Mouse (Mus musculus) kidney, postnatal 0 days (tissue): Measurements from ENCODE around the gene Deaf1. TPM values are rescaled to one million over a fixed set of nuclear protein-coding genes. Genes with fewer than 3 reads are reported as not detected.

Experiments
- ATAC-seq: fragments of 200-750 bp; cut with Nextera tagmentation; replicated peaks from 2 replicates; pipeline ENCODE4 v1.8.0; 2017; ENCODE audit warnings: low read depth, moderate number of reproducible peaks, moderate TSS enrichment, moderate library complexity; ENCODE audit not compliant: low FRiP score
- DNase-seq: peaks from one replicate; pipeline ENCODE4 v3.0.0-alpha.2; 2016; ENCODE audit warnings: low spot score
- H3K27ac ChIP-seq: fragments of 300-500 bp; sonication (generic); 2 replicates; pipeline ENCODE4 v1.5.1; 2014; ENCODE audit warnings: mild to moderate bottlenecking
- H3K27me3 ChIP-seq: fragments of 300-500 bp; sonication (generic); 2 replicates; pipeline ENCODE4 v1.6.1; 2014; ENCODE audit warnings: low read length, mixed read lengths; ENCODE audit not compliant: insufficient read depth
- H3K36me3 ChIP-seq: fragments of 300-500 bp; sonication (generic); 2 replicates; pipeline ENCODE4 v1.6.1; 2014; ENCODE audit warnings: low read length, mixed read lengths; ENCODE audit not compliant: insufficient read depth
- H3K4me1 ChIP-seq: fragments of 300-500 bp; sonication (generic); replicated peaks from 2 replicates; pipeline ENCODE4 v1.6.1; 2014; ENCODE audit warnings: antibody characterized with exemption, low read length, mixed read lengths; ENCODE audit not compliant: insufficient read depth
- H3K4me2 ChIP-seq: fragments of 300-500 bp; sonication (generic); 2 replicates; pipeline ENCODE4 v1.6.1; 2014; ENCODE audit warnings: mild to moderate bottlenecking, low read length, moderate library complexity, mixed read lengths
- H3K4me3 ChIP-seq: fragments of 300-500 bp; sonication (generic); replicated peaks from 2 replicates; pipeline ENCODE4 v1.5.1; 2014; ENCODE audit warnings: low read depth, low read length
- H3K9ac ChIP-seq: fragments of 300-500 bp; sonication (generic); 2 replicates; pipeline ENCODE4 v1.6.1; 2014; ENCODE audit warnings: low read depth, low read length
- H3K9me3 ChIP-seq: fragments of 300-500 bp; sonication (generic); replicated peaks from 2 replicates; pipeline ENCODE4 v1.6.1; 2016; ENCODE audit warnings: low read length, inconsistent platforms, mixed read lengths
- CTCF ChIP-seq: IDR thresholded peaks from 2 replicates; pipeline ENCODE4 v1.5.1; 2016; ENCODE audit warnings: antibody characterized with exemption, low read depth, mild to moderate bottlenecking, moderate library complexity
- WGBS: fragments of 180-500 bp; shearing (Covaris S2); extraction: QIAGEN DNeasy Blood & Tissue Kit; methylation state at CpG from one replicate; pipeline ENCODE4 v1.1.7; 2014; 5-methylcytosine and 5-hydroxymethylcytosine counted together
- polyA plus RNA-seq: library from polyadenylated mRNA; unstranded; fragments of >200 nt; fragmentation: Nextera tagmentation; extraction: Ambion mirVana; gene quantifications from 2 replicates; pipeline ENCODE4 v1.2.1, GENCODE M21; 2015

The Deaf1 gene
- 64.1 and 64.2 TPM in 2 replicates for polyA plus RNA-seq

DNA sequence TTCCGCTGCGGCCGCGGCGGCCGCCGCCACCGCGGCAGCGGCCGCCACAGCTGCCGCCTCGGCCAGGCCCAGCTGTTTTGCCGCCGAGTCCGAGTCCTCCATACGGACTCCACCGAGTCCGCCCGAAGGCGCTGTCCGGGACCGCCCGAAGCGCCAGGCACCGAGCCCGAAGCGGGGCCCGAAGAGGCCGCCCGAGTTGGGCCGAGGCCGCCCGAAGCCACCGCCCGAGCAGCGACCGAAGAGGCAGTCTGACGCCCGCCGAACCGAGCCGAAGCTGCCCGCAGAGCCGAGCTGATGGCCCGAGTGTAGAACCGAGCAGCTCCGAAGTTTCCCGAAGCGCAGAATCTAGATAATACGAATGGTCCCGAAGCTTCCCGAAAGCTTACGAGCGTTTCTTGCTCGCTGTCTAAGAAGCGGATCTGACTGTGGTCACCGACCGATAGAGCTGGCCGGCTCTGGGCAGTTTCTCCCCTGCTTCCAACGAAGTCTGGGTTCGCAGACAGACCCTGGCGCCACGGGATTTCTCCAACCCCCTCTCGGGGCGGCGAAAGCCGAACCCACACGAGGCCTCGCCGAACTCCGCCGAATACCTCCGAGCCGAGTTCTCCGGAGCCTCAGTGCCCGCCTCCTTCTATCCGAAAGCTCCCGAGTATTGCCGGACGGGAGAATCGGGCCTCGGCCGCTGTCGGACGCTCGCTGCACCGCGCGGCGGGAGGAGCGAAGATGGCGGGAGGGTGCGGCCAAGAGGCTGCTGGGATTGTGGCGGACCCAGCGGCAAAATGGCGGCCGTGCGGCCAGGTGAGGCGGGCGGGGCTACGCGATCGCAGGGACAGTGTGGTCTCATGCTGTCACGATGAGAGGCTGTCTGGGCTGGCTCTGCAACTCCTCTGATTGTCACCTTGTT, at the start of gene Deaf1, which contains the start of gene Tmem80:
Gene Deaf1, minus strand, starts transcription at position 222 of the 904 bp plus-strand sequence.
Gene Tmem80, plus strand, starts transcription at position 271 of the 904 bp plus-strand sequence.
- Histone ChIP-seq H3K4me2 (peak within 1 kb of the TSS; percentile 92), H3K27me3 (no peaks in the 10 kb centered on the region), H3K27ac (peak within 1 kb of the TSS; percentile 99), H3K9me3 (no peaks in the 10 kb centered on the region), H3K4me3 (peak within 1 kb of the TSS; percentile 53), H3K9ac (peak within 1 kb of the TSS; percentile 90), H3K4me1 (peaks cover 20% of the 10 kb centered on the region), H3K36me3 (peaks cover 7% of the 10 kb centered on the region)
- TF ChIP-seq CTCF = no peak
- DNase-seq (peak; percentile 100), ATAC-seq (peak; percentile 93)
- WGBS = under 1% methylated on average over 104 of the region's 105 CpGs

GRCm38 (mm10) chr7:141374399-141374798, 46.9 kb upstream of the Deaf1 start:
- TF ChIP-seq CTCF = no peak
- no peaks in the 10 kb centered on the region for H3K4me1 ChIP-seq
- H3K27me3 ChIP-seq = no peaks in the 10 kb centered on the region
- H3K4me2 ChIP-seq = no peak overlapping the region
- H3K9me3 ChIP-seq = no peaks in the 10 kb centered on the region
- H3K4me3 ChIP-seq = no peak overlapping the region
- H3K27ac ChIP-seq = no peak overlapping the region
- no peak overlapping the region for H3K9ac ChIP-seq
- no peak for DNase-seq
- no peak for ATAC-seq
- H3K36me3 ChIP-seq = no peaks in the 10 kb centered on the region

GRCm38 (mm10) chr7:141373611-141374010, 46.1 kb upstream of the Deaf1 start:
- no peak overlapping the region for H3K4me2 ChIP-seq
- no peak overlapping the region for H3K4me3 ChIP-seq
- TF ChIP-seq CTCF = no peak
- no peak for DNase-seq
- H3K27me3 ChIP-seq = no peaks in the 10 kb centered on the region
- no peaks in the 10 kb centered on the region for H3K9me3 ChIP-seq
- no peak overlapping the region for H3K9ac ChIP-seq
- ATAC-seq = no peak
- no peaks in the 10 kb centered on the region for H3K36me3 ChIP-seq
- WGBS = 62% methylated on average over 6 of the region's 6 CpGs
- H3K27ac ChIP-seq = no peak overlapping the region
- no peaks in the 10 kb centered on the region for H3K4me1 ChIP-seq

DNA sequence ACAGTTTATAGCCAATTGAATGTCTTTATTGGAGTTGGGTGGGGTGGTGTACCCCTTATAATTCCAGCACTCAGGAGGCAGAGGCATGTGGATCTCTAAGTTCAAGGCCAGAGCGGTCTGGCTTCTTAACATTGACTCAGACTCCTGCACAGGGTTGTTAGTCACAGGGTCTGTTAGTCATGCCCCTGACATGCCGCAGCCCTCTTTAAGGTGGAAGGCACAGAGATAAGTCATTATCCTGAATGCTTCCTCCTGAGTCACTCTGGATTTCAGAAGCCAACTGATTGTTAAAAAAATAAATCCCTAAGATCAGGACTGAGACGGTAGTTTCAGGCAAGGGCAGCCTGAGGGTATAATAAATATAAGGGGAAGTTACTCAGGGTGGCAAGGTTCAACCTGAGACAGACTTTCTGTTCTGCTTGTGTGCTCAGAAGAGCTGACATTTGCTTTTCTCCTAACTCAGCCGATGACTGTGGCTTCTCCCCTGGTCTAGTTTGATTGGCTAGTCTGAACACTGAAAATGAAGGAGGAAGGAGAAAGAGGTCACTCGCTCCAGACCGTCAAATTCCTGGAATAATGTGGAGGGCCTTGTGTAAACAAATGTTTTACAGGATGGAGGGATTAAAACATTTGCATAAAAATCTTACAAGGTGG, 44.6 kb upstream of the Deaf1 start:
- peak; percentile 64 for DNase-seq
- H3K4me3 ChIP-seq = no peak overlapping the region
- no peaks in the 10 kb centered on the region for H3K36me3 ChIP-seq
- no peak overlapping the region for H3K4me2 ChIP-seq
- no peak overlapping the region for H3K9ac ChIP-seq
- H3K27ac ChIP-seq = peak overlapping the region; percentile 14; the same call in 1 of the 2 replicates
- no peaks in the 10 kb centered on the region for H3K9me3 ChIP-seq
- TF ChIP-seq CTCF = no peak
- WGBS = 34% methylated on average over 6 of the region's 6 CpGs
- no peaks in the 10 kb centered on the region for H3K27me3 ChIP-seq
- no peaks in the 10 kb centered on the region for H3K4me1 ChIP-seq
- ATAC-seq = peak; percentile 73

GRCm38 (mm10) chr7:141369918-141370317, 42.4 kb upstream of the Deaf1 start:
- ATAC-seq = no peak
- 66% methylated on average over 5 of the region's 5 CpGs for WGBS

DNA sequence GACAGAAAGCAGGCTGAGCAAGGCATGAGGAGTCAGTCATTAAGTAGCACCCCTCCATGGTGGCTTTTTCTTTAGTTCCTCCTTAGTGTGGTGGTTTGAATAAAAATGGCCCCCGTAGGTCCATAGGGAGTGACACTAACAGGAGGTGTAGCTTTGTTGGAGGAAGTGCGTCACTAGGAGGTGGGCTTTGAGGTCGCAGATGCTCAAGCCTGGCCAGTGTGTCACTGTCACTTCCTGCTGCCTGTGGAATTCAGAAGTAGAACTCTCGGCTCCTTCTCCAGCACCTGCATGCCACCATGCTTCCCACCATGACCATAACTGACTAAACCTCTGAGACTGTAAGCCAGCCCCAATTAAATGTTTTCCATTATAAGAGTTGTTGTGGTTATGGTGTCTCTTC, 39.9 kb upstream of the Deaf1 start:
- no peak for ATAC-seq
- no peak overlapping the region for H3K27ac ChIP-seq
- 84% methylated on average over 4 of the region's 4 CpGs for WGBS

More at GRCm38 (mm10) chr7:141369918-141370317, 42.4 kb upstream of the Deaf1 start:
- DNase-seq = no peak
- Histone ChIP-seq H3K9me3 (no peaks in the 10 kb centered on the region), H3K4me1 (no peaks in the 10 kb centered on the region), H3K27me3 (no peaks in the 10 kb centered on the region), H3K4me2 (no peak overlapping the region), H3K4me3 (no peak overlapping the region), H3K27ac (no peak overlapping the region), H3K9ac (0 out of 2 replicates have a peak overlapping the region, but pooled peaks have one; percentile 31), H3K36me3 (no peaks in the 10 kb centered on the region)
- no peak for TF ChIP-seq CTCF

More for the DNA sequence above, 39.9 kb upstream of the Deaf1 start:
- Histone ChIP-seq H3K4me3 (no peak overlapping the region), H3K9ac (no peak overlapping the region), H3K27me3 (no peaks in the 10 kb centered on the region), H3K4me1 (no peaks in the 10 kb centered on the region), H3K4me2 (no peak overlapping the region), H3K36me3 (no peaks in the 10 kb centered on the region), H3K9me3 (no peaks in the 10 kb centered on the region)
- TF ChIP-seq CTCF = no peak
- no peak for DNase-seq
